Mouse (Mus musculus): ENCODE measurements at regions not wholly inside any gene's neighbourhood (a gene's known extent, or its start where the extent isn't known, plus 50 kb on each side); places are given as distances from the start of the nearest gene placed in this dataset.

DNA sequence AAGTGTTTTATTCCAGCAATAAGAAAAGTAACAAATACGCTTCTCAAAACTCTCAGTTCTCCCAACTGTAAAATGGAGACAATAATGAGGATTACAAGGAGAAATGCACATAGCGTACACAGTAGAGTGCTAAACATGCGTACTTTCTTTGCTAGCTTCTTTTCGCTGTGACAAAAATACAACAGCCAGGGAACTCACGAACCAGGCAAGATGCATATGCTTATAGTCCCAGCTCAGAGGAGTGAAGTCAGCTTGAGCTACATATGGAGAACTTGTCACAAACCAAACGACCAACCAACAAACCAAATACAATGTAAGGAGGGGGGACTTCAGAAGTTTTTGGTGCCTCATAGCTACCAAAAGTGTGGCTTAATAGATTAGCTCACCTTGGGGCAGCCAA is 313.3 kb downstream of the Cog6 start:
- Histone ChIP-seq H3K4me1 (ENCODE audit: insufficient read depth, low read depth, low read length) (no peaks in the 10 kb centered on the region), H3K27me3 (ENCODE audit: insufficient read depth, low read length) (no peaks in the 10 kb centered on the region), H3K4me3 (ENCODE audit: low read depth, low read length) (no peak overlapping the region), H3K9me3 (replicated peaks) (peaks cover 25% of the 10 kb centered on the region), H3K36me3 (replicated peaks) (no peaks in the 10 kb centered on the region)
- TF ChIP-seq POLR2AphosphoS5 (IDR thresholded peaks at IDR 0.05; ENCODE audit: insufficient replicate concordance, low read depth, low read length) = no peak
- TF ChIP-seq CTCF (IDR thresholded peaks at IDR 0.05; ENCODE audit: low read depth, low read length) = no peak
- no peak for TF ChIP-seq TAL1 (conservative IDR thresholded peaks at IDR 0.05; ENCODE audit: low read depth, low read length)
- no peak for TF ChIP-seq GATA1 (IDR thresholded peaks at IDR 0.05; ENCODE audit: borderline replicate concordance, low read length)
- no peak for TF ChIP-seq GATA2 (IDR thresholded peaks at IDR 0.05; ENCODE audit: borderline replicate concordance, low read depth, low read length)
- ATAC-seq (ENCODE audit: extremely low read depth, insufficient number of reproducible peaks, low FRiP score, poor library complexity, severe bottlenecking) = no peak
- no peak for DNase-seq (ENCODE audit: low spot score)

DNA sequence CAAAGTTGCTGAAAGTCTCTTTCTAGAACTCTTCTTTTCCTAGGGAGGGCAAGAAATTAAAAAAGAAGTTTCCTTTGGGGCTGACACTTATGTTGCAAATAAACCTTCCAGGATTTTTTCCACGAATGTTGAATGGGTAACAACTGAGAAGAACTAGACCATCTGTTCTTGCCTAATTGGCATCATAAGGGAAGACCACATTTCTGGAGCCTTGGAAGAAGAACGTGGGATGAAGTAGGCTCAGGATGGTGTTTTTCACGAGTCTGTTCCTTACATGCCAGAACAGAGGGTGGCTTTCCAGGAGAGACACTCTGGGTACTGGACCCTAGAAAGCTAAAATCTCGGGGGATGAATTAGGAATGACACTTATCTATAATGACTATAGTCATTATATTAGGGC is 314.1 kb downstream of the Cog6 start:
- H3K4me3 ChIP-seq (ENCODE audit: low read depth, low read length) = no peak overlapping the region

GRCm38 (mm10) chr3:52701601-52702000 is 315.4 kb downstream of the Cog6 start:
- TF ChIP-seq POLR2AphosphoS5 (IDR thresholded peaks at IDR 0.05; ENCODE audit: insufficient replicate concordance, low read depth, low read length) (no peak), TAL1 (conservative IDR thresholded peaks at IDR 0.05; ENCODE audit: low read depth, low read length) (no peak), GATA1 (IDR thresholded peaks at IDR 0.05; ENCODE audit: borderline replicate concordance, low read length) (no peak), CTCF (IDR thresholded peaks at IDR 0.05; ENCODE audit: low read depth, low read length) (no peak), GATA2 (IDR thresholded peaks at IDR 0.05; ENCODE audit: borderline replicate concordance, low read depth, low read length) (no peak)
- Histone ChIP-seq H3K36me3 (replicated peaks) (no peaks in the 10 kb centered on the region), H3K27me3 (ENCODE audit: insufficient read depth, low read length) (no peaks in the 10 kb centered on the region), H3K4me3 (ENCODE audit: low read depth, low read length) (no peak overlapping the region), H3K9me3 (replicated peaks) (peaks cover 27% of the 10 kb centered on the region), H3K4me1 (ENCODE audit: insufficient read depth, low read depth, low read length) (no peaks in the 10 kb centered on the region)
- no peak for DNase-seq (ENCODE audit: low spot score)
- no peak for ATAC-seq (ENCODE audit: extremely low read depth, insufficient number of reproducible peaks, low FRiP score, poor library complexity, severe bottlenecking)

More for the DNA sequence above, 314.1 kb downstream of the Cog6 start:
- Histone ChIP-seq H3K4me1 (ENCODE audit: insufficient read depth, low read depth, low read length) (no peaks in the 10 kb centered on the region), H3K36me3 (replicated peaks) (no peaks in the 10 kb centered on the region), H3K27me3 (ENCODE audit: insufficient read depth, low read length) (no peaks in the 10 kb centered on the region), H3K9me3 (replicated peaks) (peaks cover 28% of the 10 kb centered on the region)
- DNase-seq (ENCODE audit: low spot score) = no peak
- ATAC-seq (ENCODE audit: extremely low read depth, insufficient number of reproducible peaks, low FRiP score, poor library complexity, severe bottlenecking) = no peak
- no peak for TF ChIP-seq CTCF (IDR thresholded peaks at IDR 0.05; ENCODE audit: low read depth, low read length)

- TF ChIP-seq TAL1 (conservative IDR thresholded peaks at IDR 0.05; ENCODE audit: low read depth, low read length) (no peak), GATA2 (IDR thresholded peaks at IDR 0.05; ENCODE audit: borderline replicate concordance, low read depth, low read length) (no peak), POLR2AphosphoS5 (IDR thresholded peaks at IDR 0.05; ENCODE audit: insufficient replicate concordance, low read depth, low read length) (no peak), GATA1 (IDR thresholded peaks at IDR 0.05; ENCODE audit: borderline replicate concordance, low read length) (no peak), CTCF (IDR thresholded peaks at IDR 0.05; ENCODE audit: low read depth, low read length) (no peak)
- Histone ChIP-seq H3K4me3 (ENCODE audit: low read depth, low read length) (no peak overlapping the region), H3K36me3 (replicated peaks) (no peaks in the 10 kb centered on the region), H3K4me1 (ENCODE audit: insufficient read depth, low read depth, low read length) (no peaks in the 10 kb centered on the region), H3K27me3 (ENCODE audit: insufficient read depth, low read length) (no peaks in the 10 kb centered on the region), H3K9me3 (replicated peaks) (peaks cover 41% of the 10 kb centered on the region)
- DNase-seq (ENCODE audit: low spot score) (no peak), ATAC-seq (ENCODE audit: extremely low read depth, insufficient number of reproducible peaks, low FRiP score, poor library complexity, severe bottlenecking) (no peak)
Measured at GRCm38 (mm10) chr3:52693813-52694212, 323.2 kb downstream of the Cog6 start.

DNA sequence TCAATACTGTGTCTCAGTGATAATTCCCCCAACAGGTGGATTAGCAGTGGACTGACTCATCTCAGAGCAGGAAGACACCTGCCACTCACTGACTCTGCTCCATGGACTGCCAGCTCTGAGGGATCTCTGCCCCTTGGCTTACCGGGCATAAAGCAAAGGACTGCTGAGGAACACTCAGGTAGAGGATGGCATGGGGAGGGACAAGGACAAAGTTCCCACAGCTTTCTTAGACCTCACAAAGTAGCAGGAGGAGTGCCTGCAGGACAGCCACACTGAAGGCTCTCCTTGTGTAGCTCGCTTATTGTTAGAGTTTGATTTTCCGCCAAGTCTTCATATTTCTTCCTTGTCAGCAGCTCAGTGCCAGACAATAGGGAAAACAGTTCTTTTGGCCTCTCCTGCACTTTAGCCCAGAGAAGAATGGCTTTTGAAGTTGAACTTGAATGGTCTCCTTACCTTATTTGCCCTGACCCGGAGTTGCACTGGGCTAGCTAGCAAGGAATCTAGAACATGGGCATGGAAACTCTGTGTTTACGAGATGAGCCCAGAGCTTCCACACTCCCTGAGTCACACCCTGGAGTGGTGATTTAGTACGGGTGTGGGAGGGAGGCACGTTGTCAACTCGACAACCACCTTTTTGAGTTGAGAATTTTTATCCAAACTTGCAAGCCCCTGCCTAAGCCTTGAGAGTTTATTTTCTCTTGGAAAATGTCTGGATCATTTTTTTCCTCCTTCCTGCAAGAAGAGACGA is 331.4 kb downstream of the Cog6 start:
- H3K4me3 ChIP-seq (ENCODE audit: low read depth, low read length) = no peak overlapping the region
- H3K27me3 ChIP-seq (ENCODE audit: insufficient read depth, low read length) = no peaks in the 10 kb centered on the region
- H3K36me3 ChIP-seq (replicated peaks) = no peaks in the 10 kb centered on the region
- DNase-seq (ENCODE audit: low spot score) (no peak), ATAC-seq (ENCODE audit: extremely low read depth, insufficient number of reproducible peaks, low FRiP score, poor library complexity, severe bottlenecking) (no peak)
- H3K9me3 ChIP-seq (replicated peaks) = peaks cover 43% of the 10 kb centered on the region
- H3K4me1 ChIP-seq (ENCODE audit: insufficient read depth, low read depth, low read length) = no peaks in the 10 kb centered on the region
- no peak for TF ChIP-seq CTCF (IDR thresholded peaks at IDR 0.05; ENCODE audit: low read depth, low read length)
- no peak for TF ChIP-seq GATA2 (IDR thresholded peaks at IDR 0.05; ENCODE audit: borderline replicate concordance, low read depth, low read length)
- no peak for TF ChIP-seq TAL1 (conservative IDR thresholded peaks at IDR 0.05; ENCODE audit: low read depth, low read length)
- no peak for TF ChIP-seq GATA1 (IDR thresholded peaks at IDR 0.05; ENCODE audit: borderline replicate concordance, low read length)
- no peak for TF ChIP-seq POLR2AphosphoS5 (IDR thresholded peaks at IDR 0.05; ENCODE audit: insufficient replicate concordance, low read depth, low read length)

DNA sequence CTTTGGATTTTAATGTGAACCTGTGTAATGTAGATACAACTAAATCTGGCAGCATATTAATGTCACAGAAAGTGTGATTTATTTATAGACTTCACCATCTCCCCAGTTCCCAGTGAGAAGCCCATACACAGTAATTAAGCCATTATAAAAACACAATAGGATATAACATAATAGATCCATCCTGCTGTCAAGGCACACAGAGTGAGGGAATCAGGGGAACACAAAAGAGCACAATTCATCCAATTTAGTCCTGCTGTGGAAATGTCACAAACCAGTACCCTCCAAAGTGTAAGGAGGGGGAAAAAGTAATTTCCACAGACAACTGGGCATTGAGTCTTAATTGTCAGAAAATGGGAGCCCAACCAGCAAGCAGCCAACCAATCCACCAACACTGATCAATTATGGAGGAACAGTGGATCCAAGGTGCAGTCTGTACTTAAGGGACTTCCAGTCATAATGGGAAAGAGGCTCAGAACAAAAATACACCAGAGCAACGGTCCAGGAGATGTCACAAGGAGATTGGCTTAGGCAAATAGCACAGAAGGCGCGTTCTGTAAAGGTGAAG is 336.1 kb downstream of the Cog6 start:
- Histone ChIP-seq H3K27me3 (ENCODE audit: insufficient read depth, low read length) (no peaks in the 10 kb centered on the region), H3K4me1 (ENCODE audit: insufficient read depth, low read depth, low read length) (no peaks in the 10 kb centered on the region), H3K4me3 (ENCODE audit: low read depth, low read length) (no peak overlapping the region), H3K9me3 (replicated peaks) (peaks cover 39% of the 10 kb centered on the region), H3K36me3 (replicated peaks) (no peaks in the 10 kb centered on the region)
- no peak for DNase-seq (ENCODE audit: low spot score)
- TF ChIP-seq POLR2AphosphoS5 (IDR thresholded peaks at IDR 0.05; ENCODE audit: insufficient replicate concordance, low read depth, low read length) (no peak), GATA2 (IDR thresholded peaks at IDR 0.05; ENCODE audit: borderline replicate concordance, low read depth, low read length) (no peak), CTCF (IDR thresholded peaks at IDR 0.05; ENCODE audit: low read depth, low read length) (no peak), GATA1 (IDR thresholded peaks at IDR 0.05; ENCODE audit: borderline replicate concordance, low read length) (no peak), TAL1 (conservative IDR thresholded peaks at IDR 0.05; ENCODE audit: low read depth, low read length) (no peak)
- ATAC-seq (ENCODE audit: extremely low read depth, insufficient number of reproducible peaks, low FRiP score, poor library complexity, severe bottlenecking) = no peak
